19 mouse cellular contexts compared by ENCODE assay signal in genomic region chr10:110890656-110891272, GRCm38 (mm10). TPM values are rescaled to one million over a fixed set of nuclear protein-coding genes. Genes with fewer than 3 reads are reported as not detected.
DNase-seq lines count a peak whose midpoint lies in the region.
"Had no signal": no experiment of that assay in that cellular context is flagged by ENCODE, and none has a peak within 500 bp of the region (broad histone marks: within the 10 kb centered on the region; RNA-seq: fewer than 3 reads in every experiment).

No protein-coding gene starts in this region.

- intact Hi-C loops in left cerebral cortex, postnatal 10 days (cut with DNase I): no loop called here

- no peaks in the 10 kb centered on the region for H3K36me3 ChIP-seq in splenic B cell, adult 2 months (ENCODE audit: control insufficient read depth, insufficient read depth, low read length, poor library complexity, severe bottlenecking)
- H3K36me3 ChIP-seq: embryonic facial prominence, embryonic 13.5 days; heart, embryonic 10.5 days; limb, embryonic 13.5 days; neural tube, embryonic 12.5 days had no signal

- H3K27me3 ChIP-seq in splenic B cell, adult 2 months (ENCODE audit: control insufficient read depth, insufficient read depth, low read length, poor library complexity, severe bottlenecking): no peaks in the 10 kb centered on the region
- H3K27me3 ChIP-seq: CH12.LX; embryonic facial prominence, embryonic 13.5 days; limb, embryonic 13.5 days; neural tube, embryonic 12.5 days had no signal

- DNase-seq in lung, postnatal 36 days: peak; percentile 12
- DNase-seq in lung, postnatal 10 days: no peak
- peak; percentile 55 for DNase-seq in CD4-positive, CD25-positive, alpha-beta regulatory T cell, adult 2 months (ENCODE audit: low read depth, low spot score)
- peak; percentile 67 for DNase-seq in induced T-regulatory cell, adult 2 months (ENCODE audit: low read depth)
- peak; percentile 50 for DNase-seq in splenic B cell, adult 2 months (ENCODE audit: low read depth, low spot score)
- no peak for DNase-seq in left cerebral cortex, postnatal 10 days (ENCODE audit: extremely low spot score in 1 of 2, low spot score in 2 of 2)
- DNase-seq in Muller cell, postnatal 12 days (ENCODE audit: inconsistent ontology term): no peak
- DNase-seq: adrenal gland, postnatal 25 days; cerebellum, adult 18-20 months; gastrocnemius, postnatal 14 days; kidney, adult 18-20 months; kidney, postnatal 14 days; layer of hippocampus, adult 9-11 months; lung, adult 18-20 months had no signal

RNA-seq across cellular contexts. Expression of gene Csrp2, which starts 28.8 kb away (rescaled TPM):
- total RNA-seq in left cerebral cortex, postnatal 10 days (2021): 10 to 100 TPM; 49.6 to 51.0 TPM

Comparison
In these comparisons a context has a peak if more than half of its experiments do, and no peak if none do; other contexts are left out.
1. DNase-seq: peak in lung, postnatal 36 days (single experiment), CD4-positive, CD25-positive, alpha-beta regulatory T cell, adult 2 months (single experiment), induced T-regulatory cell, adult 2 months (single experiment) and splenic B cell, adult 2 months (single experiment); none in lung, postnatal 10 days (single experiment), left cerebral cortex, postnatal 10 days (0 of 2) and Muller cell, postnatal 12 days (single experiment).